Comparison of ENCODE assay signal across 15 mouse cellular contexts in the genomic region with DNA sequence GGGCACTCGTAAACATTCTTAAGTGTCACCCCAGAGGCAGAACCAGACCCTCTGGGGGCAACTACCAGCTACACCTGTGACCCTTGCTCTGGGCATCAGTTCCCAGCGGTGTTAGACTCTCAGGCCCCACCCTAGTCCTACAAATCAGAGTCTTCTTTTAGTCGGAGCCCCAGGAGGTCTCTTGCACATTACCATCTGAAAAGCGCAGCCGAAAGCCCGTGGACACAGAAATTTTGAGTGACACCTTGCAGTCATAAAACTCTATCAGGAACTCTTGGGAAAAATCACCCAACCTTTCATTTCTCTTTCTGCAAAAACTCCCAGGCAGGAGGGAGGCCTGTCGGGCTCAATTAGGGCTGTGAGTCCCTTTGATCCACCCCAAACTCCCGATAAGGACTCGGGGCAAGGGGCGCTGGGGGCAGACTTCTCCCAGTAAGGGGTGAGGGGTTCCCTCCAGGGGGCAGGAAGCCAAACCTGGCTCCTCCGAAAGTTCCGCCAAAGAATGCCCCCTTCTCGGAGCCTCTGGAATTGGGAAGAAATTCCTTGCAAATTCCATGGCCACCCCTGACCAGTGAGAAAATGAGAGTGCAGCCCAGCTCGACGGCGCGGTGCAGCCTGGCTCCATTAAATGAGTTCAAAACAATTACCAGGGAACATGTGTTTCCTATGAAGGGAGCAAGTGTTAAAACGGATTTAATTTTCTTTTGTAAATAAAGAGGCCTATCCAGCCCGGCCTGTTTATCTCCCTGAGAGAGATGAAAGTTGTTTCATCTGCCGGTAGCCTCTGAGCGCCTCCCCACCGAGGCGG.
DNase-seq lines count a peak whose midpoint lies in the region; ATAC-seq lines count a peak whose summit lies in the region.
"Had no signal": no experiment of that assay in that cellular context is flagged by ENCODE, and none has a peak within 500 bp of the region (broad histone marks: within the 10 kb centered on the region; RNA-seq: fewer than 3 reads in every experiment).

No protein-coding gene starts in this region.

- peak; percentile 65 for DNase-seq in hindbrain, embryonic 10.5 days (ENCODE audit: low spot score)
- DNase-seq in ES-CJ7 (ENCODE audit: low read depth, low spot score) (peak; percentile 70), ZHBTc4 (ENCODE audit: low read depth, low spot score) (peak; percentile 80)
- DNase-seq in gastrocnemius, postnatal 4 days (ENCODE audit: low spot score in 2 of 2), result no peak
- no peak for DNase-seq in thymus, postnatal 0 days (ENCODE audit: low spot score)
- DNase-seq in lung, postnatal 10 days, result no peak
- DNase-seq: adrenal gland, postnatal 10 days; cerebellum, adult 9-10 months; kidney, adult 2 months had no signal

- peak overlapping the region; percentile 50 for H3K27ac ChIP-seq in hindbrain, embryonic 10.5 days
- H3K27ac ChIP-seq in hindbrain, embryonic 16.5 days (ENCODE audit: low read depth, low read length), result no peak overlapping the region
- H3K27ac ChIP-seq in limb, embryonic 12.5 days, result peak overlapping the region; percentile 86
- H3K27ac ChIP-seq: left cerebral cortex, adult 2 months; neural tube, embryonic 13.5 days had no signal

- no peaks in the 10 kb centered on the region for H3K36me3 ChIP-seq in hindbrain, embryonic 10.5 days
- no peaks in the 10 kb centered on the region for H3K36me3 ChIP-seq in hindbrain, embryonic 16.5 days (ENCODE audit: control insufficient read depth, insufficient read depth, low read length)
- no peaks in the 10 kb centered on the region for H3K36me3 ChIP-seq in limb, embryonic 12.5 days
- H3K36me3 ChIP-seq: G1E; neural tube, embryonic 13.5 days had no signal

- no peak overlapping the region for H3K4me2 ChIP-seq in hindbrain, embryonic 16.5 days (ENCODE audit: low read length)
- peak overlapping the region; percentile 51 for H3K4me2 ChIP-seq in limb, embryonic 12.5 days
- H3K4me2 ChIP-seq: neural tube, embryonic 13.5 days had no signal

- no peak; the same call in 1 of the 2 replicates for ATAC-seq in hindbrain, embryonic 16.5 days
- peak; percentile 24; the same call in 1 of the 2 replicates for ATAC-seq in limb, embryonic 12.5 days (ENCODE audit: insufficient number of reproducible peaks, insufficient read depth, low FRiP score, low TSS enrichment, low read depth)
- ATAC-seq: lung, postnatal 0 days had no signal

- peak overlapping the region; percentile 27; the same call in 1 of the 2 replicates for H3K4me3 ChIP-seq in hindbrain, embryonic 10.5 days
- no peak overlapping the region for H3K4me3 ChIP-seq in hindbrain, embryonic 16.5 days (ENCODE audit: low read length)
- H3K4me3 ChIP-seq in limb, embryonic 12.5 days (replicated peaks), result 0 out of 2 replicates have a peak overlapping the region, but pooled peaks have one; percentile 11
- H3K4me3 ChIP-seq: left cerebral cortex, adult 2 months; neural tube, embryonic 13.5 days had no signal

- peaks cover 86% of the 10 kb centered on the region for H3K27me3 ChIP-seq in hindbrain, embryonic 10.5 days (ENCODE audit: insufficient read depth, poor library complexity, severe bottlenecking)
- H3K27me3 ChIP-seq in hindbrain, embryonic 16.5 days (replicated peaks; ENCODE audit: control insufficient read depth, insufficient read depth, low read length), result peaks cover 26% of the 10 kb centered on the region
- peaks cover 57% of the 10 kb centered on the region for H3K27me3 ChIP-seq in limb, embryonic 12.5 days

- no peak overlapping the region for H3K9ac ChIP-seq in hindbrain, embryonic 16.5 days (ENCODE audit: low read depth, low read length)
- H3K9ac ChIP-seq in limb, embryonic 12.5 days (replicated peaks), result no peak overlapping the region
- H3K9ac ChIP-seq: neural tube, embryonic 13.5 days had no signal

- H3K9me3 ChIP-seq in hindbrain, embryonic 10.5 days, result no peaks in the 10 kb centered on the region
- H3K9me3 ChIP-seq in hindbrain, embryonic 16.5 days (ENCODE audit: control insufficient read depth, low read length), result no peaks in the 10 kb centered on the region
- no peaks in the 10 kb centered on the region for H3K9me3 ChIP-seq in limb, embryonic 12.5 days
- H3K9me3 ChIP-seq: G1E; neural tube, embryonic 13.5 days had no signal

- 5% methylated on average over 23 of the region's 23 CpGs for WGBS in hindbrain, embryonic 10.5 days
- WGBS in hindbrain, embryonic 16.5 days, result 8% methylated on average over 23 of the region's 23 CpGs
- WGBS in limb, embryonic 12.5 days, result 3% methylated on average over 23 of the region's 23 CpGs

- peaks cover 33% of the 10 kb centered on the region for H3K4me1 ChIP-seq in hindbrain, embryonic 10.5 days (replicated peaks)
- H3K4me1 ChIP-seq in hindbrain, embryonic 16.5 days (ENCODE audit: control insufficient read depth, insufficient read depth, low read depth, low read length), result no peaks in the 10 kb centered on the region
- H3K4me1 ChIP-seq in limb, embryonic 12.5 days (replicated peaks), result peaks cover 55% of the 10 kb centered on the region

Comparison
In these comparisons a context has a peak if more than half of its experiments do, and no peak if none do; other contexts are left out.
1. DNase-seq: peak in hindbrain, embryonic 10.5 days (single experiment), ES-CJ7 (single experiment) and ZHBTc4 (single experiment); none in gastrocnemius, postnatal 4 days (0 of 2), thymus, postnatal 0 days (single experiment) and lung, postnatal 10 days (single experiment).